Mouse (Mus musculus) retina, embryonic 14.5 days (tissue): ENCODE data around the gene Slc34a1.
A peak's percentile ranks its signal among the peaks of the same experiment; 100 is the strongest.

Source experiments
- DNase-seq: peaks from one replicate; pipeline ENCODE4 v3.0.0-alpha.2; 2015; ENCODE audit warnings: low spot score

The Slc34a1 gene

GRCm38 (mm10) chr13:55444286-55444936, 46.4 kb downstream of the Slc34a1 start:
- DNase-seq, result no peak

GRCm38 (mm10) chr13:55444937-55445315, 46.9 kb downstream of the Slc34a1 start, which contains the start of gene Grk6:
Grk6 (plus strand) TSS chr13:55445072.
- DNase-seq, result peak; percentile 99

- DNase-seq, result peak; percentile 56
These were observed 47.5 kb downstream of the Slc34a1 start for GRCm38 (mm10) chr13:55445361-55446091.

GRCm38 (mm10) chr13:55446483-55447105, 48.6 kb downstream of the Slc34a1 start:
- no peak for DNase-seq

- no peak for DNase-seq
These were observed 49.6 kb downstream of the Slc34a1 start for GRCm38 (mm10) chr13:55447543-55447943.

- DNase-seq, result no peak
These were observed 50.1 kb downstream of the Slc34a1 start for GRCm38 (mm10) chr13:55448131-55448530.

- no peak for DNase-seq
These were observed 51.2 kb downstream of the Slc34a1 start for GRCm38 (mm10) chr13:55449205-55449604.

- no peak for DNase-seq
These were observed 51.9 kb downstream of the Slc34a1 start for GRCm38 (mm10) chr13:55449679-55450441.

- no peak for DNase-seq
These were observed 52.6 kb downstream of the Slc34a1 start for GRCm38 (mm10) chr13:55450511-55450980.

GRCm38 (mm10) chr13:55451296-55451695, 53.3 kb downstream of the Slc34a1 start:
- DNase-seq, result no peak

GRCm38 (mm10) chr13:55451785-55452549, 54.0 kb downstream of the Slc34a1 start:
- DNase-seq, result no peak

GRCm38 (mm10) chr13:55462965-55463364, 65.0 kb downstream of the Slc34a1 start:
- DNase-seq, result no peak

GRCm38 (mm10) chr13:55463399-55464026, 65.5 kb downstream of the Slc34a1 start:
- DNase-seq, result no peak

- DNase-seq, result peak; percentile 79
These were observed 66.3 kb downstream of the Slc34a1 start, which contains the start of gene Prr7 for GRCm38 (mm10) chr13:55464027-55464884. Prr7 (plus strand) TSS chr13:55464267.

- DNase-seq, result peak; percentile 45
These were observed 67.2 kb downstream of the Slc34a1 start for GRCm38 (mm10) chr13:55465184-55465583.
